Mouse (Mus musculus): ENCODE data around the gene Itgae. TPM values are rescaled to one million over a fixed set of nuclear protein-coding genes. Genes with fewer than 3 reads are reported as not detected.

Gene Itgae
- polyA plus RNA-seq, 1 experiment from 2014 or later, result 0.28 TPM

- 89% methylated on average over 4 of the region's 4 CpGs for WGBS
- Histone ChIP-seq H3K4me2 (replicated peaks) (no peak overlapping the region), H3K9ac (replicated peaks) (no peak overlapping the region), H3K4me1 (replicated peaks) (peaks cover 11% of the 10 kb centered on the region), H3K4me3 (replicated peaks) (no peak overlapping the region), H3K9me3 (no peaks in the 10 kb centered on the region), H3K36me3 (no peaks in the 10 kb centered on the region), H3K27me3 (peaks cover 36% of the 10 kb centered on the region), H3K27ac (no peak overlapping the region)
- ATAC-seq, result no peak
Measured at GRCm38 (mm10) chr11:73161616-73162015, 71.2 kb downstream of the Itgae start.

- Histone ChIP-seq H3K4me3 (replicated peaks) (no peak overlapping the region), H3K27ac (no peak overlapping the region), H3K27me3 (peaks cover 36% of the 10 kb centered on the region), H3K4me1 (replicated peaks) (peaks cover 11% of the 10 kb centered on the region), H3K9me3 (no peaks in the 10 kb centered on the region), H3K4me2 (replicated peaks) (no peak overlapping the region), H3K36me3 (no peaks in the 10 kb centered on the region), H3K9ac (replicated peaks) (no peak overlapping the region)
- no peak for ATAC-seq
- 83% methylated on average over 5 of the region's 5 CpGs for WGBS
Measured at GRCm38 (mm10) chr11:73162284-73162683, 71.9 kb downstream of the Itgae start.

GRCm38 (mm10) chr11:73168071-73168470 is 77.7 kb downstream of the Itgae start:
- Histone ChIP-seq H3K9ac (replicated peaks) (no peak overlapping the region), H3K36me3 (peaks cover 19% of the 10 kb centered on the region), H3K4me1 (replicated peaks) (no peaks in the 10 kb centered on the region), H3K4me2 (replicated peaks) (no peak overlapping the region), H3K4me3 (replicated peaks) (no peak overlapping the region), H3K9me3 (no peaks in the 10 kb centered on the region), H3K27ac (no peak overlapping the region), H3K27me3 (no peaks in the 10 kb centered on the region)
- ATAC-seq, result no peak
- 86% methylated on average over 8 of the region's 8 CpGs for WGBS

DNA sequence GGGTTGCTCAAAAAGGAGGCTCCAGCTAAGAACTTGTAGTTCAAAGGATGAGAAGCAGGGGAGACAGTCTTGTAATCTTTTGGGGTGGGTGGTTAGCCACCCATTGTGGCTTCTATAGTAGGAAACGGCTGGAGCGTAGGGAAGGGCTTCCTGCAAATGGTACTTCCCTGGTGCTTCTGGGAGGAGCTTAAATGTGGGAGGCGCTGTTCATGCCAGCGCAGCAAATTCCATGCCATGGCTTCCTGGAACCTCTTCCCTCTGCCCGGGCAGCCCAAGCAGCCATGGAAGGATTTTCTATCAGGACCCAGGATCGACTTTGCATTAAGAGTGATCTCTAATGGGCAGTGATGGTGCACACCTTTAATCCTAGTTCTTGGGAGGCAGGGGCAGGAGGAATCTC is 78.2 kb downstream of the Itgae start:
- no peaks in the 10 kb centered on the region for H3K27me3 ChIP-seq
- 81% methylated on average over 6 of the region's 6 CpGs for WGBS
- H3K4me3 ChIP-seq (replicated peaks), result no peak overlapping the region
- H3K9me3 ChIP-seq, result no peaks in the 10 kb centered on the region
- no peak overlapping the region for H3K27ac ChIP-seq
- no peaks in the 10 kb centered on the region for H3K4me1 ChIP-seq (replicated peaks)
- peaks cover 24% of the 10 kb centered on the region for H3K36me3 ChIP-seq
- no peak for ATAC-seq
- no peak overlapping the region for H3K4me2 ChIP-seq (replicated peaks)
- H3K9ac ChIP-seq (replicated peaks), result no peak overlapping the region

GRCm38 (mm10) chr11:73169231-73169630 is 78.8 kb downstream of the Itgae start:
- Histone ChIP-seq H3K27ac (no peak overlapping the region), H3K4me1 (replicated peaks) (no peaks in the 10 kb centered on the region; the same call in 1 of the 2 replicates), H3K27me3 (no peaks in the 10 kb centered on the region), H3K4me2 (replicated peaks) (no peak overlapping the region), H3K9ac (replicated peaks) (no peak overlapping the region), H3K36me3 (peaks cover 31% of the 10 kb centered on the region), H3K9me3 (no peaks in the 10 kb centered on the region), H3K4me3 (replicated peaks) (no peak overlapping the region)
- ATAC-seq, result peak; percentile 59
- whole genome bisulfite sequencing, result 40% methylated on average over 4 of the region's 4 CpGs

DNA sequence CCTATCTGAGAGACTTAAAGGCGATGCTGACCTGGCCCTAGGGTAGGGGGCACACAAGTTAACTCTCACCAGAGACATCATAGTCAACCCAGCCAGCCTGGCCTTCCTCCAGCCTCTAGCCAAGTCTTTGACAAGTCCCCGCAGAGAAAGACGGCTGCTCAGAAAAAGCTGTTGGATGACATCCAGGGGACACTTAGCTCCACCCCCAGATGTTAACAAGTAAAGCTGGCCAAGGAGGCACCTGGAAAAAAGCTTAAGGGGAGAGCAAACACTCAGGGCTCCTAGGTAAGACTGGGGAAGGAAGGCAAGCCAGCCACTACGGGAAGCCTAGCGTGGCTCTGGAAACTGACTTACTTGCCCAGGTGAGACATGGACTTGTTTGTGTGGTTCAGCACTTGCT is 81.8 kb downstream of the Itgae start:
- Histone ChIP-seq H3K4me2 (replicated peaks) (no peak overlapping the region), H3K27me3 (no peaks in the 10 kb centered on the region), H3K4me1 (replicated peaks) (peaks cover 18% of the 10 kb centered on the region), H3K9me3 (no peaks in the 10 kb centered on the region), H3K36me3 (peaks cover 35% of the 10 kb centered on the region), H3K9ac (replicated peaks) (no peak overlapping the region), H3K4me3 (replicated peaks) (no peak overlapping the region), H3K27ac (no peak overlapping the region)
- no peak for ATAC-seq
- WGBS, result 74% methylated on average over 5 of the region's 5 CpGs

GRCm38 (mm10) chr11:73175612-73176011 is 85.2 kb downstream of the Itgae start:
- Histone ChIP-seq H3K27ac (no peak overlapping the region), H3K4me1 (replicated peaks) (peaks cover 42% of the 10 kb centered on the region), H3K4me3 (replicated peaks) (peak overlapping the region; percentile 96), H3K9ac (replicated peaks) (peak overlapping the region; percentile 95), H3K4me2 (replicated peaks) (peak overlapping the region; percentile 81), H3K27me3 (no peaks in the 10 kb centered on the region), H3K9me3 (no peaks in the 10 kb centered on the region), H3K36me3 (peaks cover 39% of the 10 kb centered on the region)
- 55% methylated on average over 8 of the region's 8 CpGs for WGBS
- ATAC-seq, result no peak

GRCm38 (mm10) chr11:73176186-73176585 is 85.8 kb downstream of the Itgae start:
- H3K36me3 ChIP-seq, result peaks cover 37% of the 10 kb centered on the region
- H3K4me1 ChIP-seq (replicated peaks), result peaks cover 42% of the 10 kb centered on the region
- peak overlapping the region; percentile 81 for H3K4me2 ChIP-seq (replicated peaks)
- peak overlapping the region; percentile 96 for H3K4me3 ChIP-seq (replicated peaks)
- no peaks in the 10 kb centered on the region for H3K27me3 ChIP-seq
- H3K9ac ChIP-seq (replicated peaks), result peak overlapping the region; percentile 95
- WGBS, result 2% methylated on average over 14 of the region's 15 CpGs
- peak overlapping the region; percentile 86 for H3K27ac ChIP-seq
- no peaks in the 10 kb centered on the region for H3K9me3 ChIP-seq
- ATAC-seq, result no peak

GRCm38 (mm10) chr11:73176608-73177508 is 86.5 kb downstream of the Itgae start, which contains the start of the genes Emc6 and Tax1bp3:
Emc6 (minus strand) TSS chr11:73177037.
Tax1bp3 (plus strand) TSS chr11:73177083.
- under 1% methylated on average over 81 of the region's 81 CpGs for WGBS
- Histone ChIP-seq H3K27me3 (no peaks in the 10 kb centered on the region), H3K27ac (peak within 1 kb of the TSS; percentile 88), H3K4me3 (replicated peaks) (peak within 1 kb of the TSS; percentile 96), H3K4me1 (replicated peaks) (peaks cover 42% of the 10 kb centered on the region), H3K36me3 (peaks cover 30% of the 10 kb centered on the region), H3K9me3 (no peaks in the 10 kb centered on the region), H3K4me2 (replicated peaks) (peak within 1 kb of the TSS; percentile 81), H3K9ac (replicated peaks) (peak within 1 kb of the TSS; percentile 95)
- peak; percentile 98 for ATAC-seq

DNA sequence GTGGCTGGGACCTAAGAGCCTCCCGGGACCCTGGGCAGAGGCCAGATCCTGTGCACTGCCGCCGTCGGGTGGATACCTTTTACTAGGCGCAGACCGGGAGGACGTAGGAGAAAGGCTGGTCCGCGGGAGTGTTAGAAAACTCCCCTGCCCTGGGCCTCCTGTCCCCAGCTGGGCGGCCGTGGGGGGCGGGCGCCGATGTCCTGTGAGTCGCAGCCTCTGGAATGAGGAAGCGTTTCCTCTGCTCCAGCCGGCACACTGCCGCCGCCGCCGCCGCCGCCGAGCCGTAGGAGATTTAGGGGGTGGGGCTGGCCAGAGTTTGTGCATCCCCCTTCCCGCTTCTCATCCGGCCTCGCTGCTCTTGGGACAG is 87.1 kb downstream of the Itgae start:
- Histone ChIP-seq H3K4me2 (replicated peaks) (peak overlapping the region; percentile 69), H3K27ac (peak overlapping the region; percentile 88), H3K9ac (replicated peaks) (peak overlapping the region; percentile 92), H3K27me3 (no peaks in the 10 kb centered on the region), H3K4me1 (replicated peaks) (peaks cover 42% of the 10 kb centered on the region), H3K9me3 (no peaks in the 10 kb centered on the region), H3K4me3 (replicated peaks) (peak overlapping the region; percentile 96), H3K36me3 (peaks cover 28% of the 10 kb centered on the region)
- WGBS, result under 1% methylated on average over 28 of the region's 28 CpGs
- ATAC-seq, result no peak

GRCm38 (mm10) chr11:73177895-73178294 is 87.5 kb downstream of the Itgae start:
- 0% methylated on average over 2 of the region's 2 CpGs for WGBS
- Histone ChIP-seq H3K9ac (replicated peaks) (peak overlapping the region; percentile 92), H3K27me3 (no peaks in the 10 kb centered on the region), H3K9me3 (no peaks in the 10 kb centered on the region), H3K4me3 (replicated peaks) (peak overlapping the region; percentile 96), H3K36me3 (peaks cover 30% of the 10 kb centered on the region), H3K27ac (peak overlapping the region; percentile 88), H3K4me1 (replicated peaks) (peaks cover 42% of the 10 kb centered on the region), H3K4me2 (replicated peaks) (peak overlapping the region; percentile 69)
- ATAC-seq, result no peak

GRCm38 (mm10) chr11:73185872-73186615 is 95.7 kb downstream of the Itgae start:
- WGBS, result 94% methylated on average over 10 of the region's 10 CpGs

More at GRCm38 (mm10) chr11:73185872-73186615, 95.7 kb downstream of the Itgae start:
- Histone ChIP-seq H3K4me3 (replicated peaks) (no peak overlapping the region), H3K27ac (no peak overlapping the region), H3K27me3 (no peaks in the 10 kb centered on the region), H3K9ac (replicated peaks) (no peak overlapping the region), H3K9me3 (no peaks in the 10 kb centered on the region), H3K4me1 (replicated peaks) (no peaks in the 10 kb centered on the region), H3K36me3 (peaks cover 85% of the 10 kb centered on the region), H3K4me2 (replicated peaks) (no peak overlapping the region)
- no peak; the same call in 1 of the 2 replicates for ATAC-seq

Measured in midbrain, embryonic 13.5 days (tissue).